Mouse (Mus musculus): ENCODE results near the gene Gm49361. TPM values are rescaled to one million over a fixed set of nuclear protein-coding genes. Genes with fewer than 3 reads are reported as not detected.

The Gm49361 gene
- polyA plus RNA-seq, 1 experiment, result not detected

DNA sequence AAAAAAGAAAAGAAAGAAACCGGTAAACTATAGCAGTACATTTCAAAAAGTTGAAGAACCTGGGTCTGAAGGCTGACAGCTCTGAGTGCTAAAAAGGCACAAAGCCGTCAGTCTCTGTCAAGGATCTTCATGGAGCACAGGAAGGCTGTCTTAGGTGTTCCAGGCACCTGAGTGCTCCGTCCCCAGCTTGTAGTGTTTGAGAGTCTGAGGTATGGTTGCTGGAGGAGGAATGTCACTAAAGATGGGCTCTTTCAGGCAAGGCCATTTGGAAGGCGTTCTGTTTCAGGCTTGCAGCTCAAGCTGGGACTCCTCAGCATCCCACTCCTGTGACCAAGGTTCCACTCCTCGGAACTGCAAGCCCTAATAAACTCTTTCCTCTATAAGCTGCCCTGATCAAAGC, 58.5 kb downstream of the Gm49361 start:
- H3K79me3 ChIP-seq (ENCODE audit: low read depth), result no peaks in the 10 kb centered on the region
- no peak overlapping the region for H3K4me3 ChIP-seq (ENCODE audit: insufficient read depth, poor library complexity, severe bottlenecking)
- H3K27me3 ChIP-seq (ENCODE audit: control insufficient read depth, insufficient read depth, insufficient read length), result no peaks in the 10 kb centered on the region
- no peaks in the 10 kb centered on the region for H3K79me2 ChIP-seq (ENCODE audit: control insufficient read depth, insufficient read depth)
- TF ChIP-seq MYOD1 (IDR thresholded peaks at IDR 0.05; ENCODE audit: control insufficient read depth, insufficient read length, low read depth) (no peak), MYOG (IDR thresholded peaks at IDR 0.05; ENCODE audit: control insufficient read depth, extremely low read depth, insufficient read length) (no peak), MAX (IDR thresholded peaks at IDR 0.05) (no peak)
- H3ac ChIP-seq (ENCODE audit: control insufficient read depth, insufficient read length, low read depth), result no peak overlapping the region
- H3K36me3 ChIP-seq (ENCODE audit: control insufficient read depth, insufficient read depth), result peaks cover 31% of the 10 kb centered on the region

DNA sequence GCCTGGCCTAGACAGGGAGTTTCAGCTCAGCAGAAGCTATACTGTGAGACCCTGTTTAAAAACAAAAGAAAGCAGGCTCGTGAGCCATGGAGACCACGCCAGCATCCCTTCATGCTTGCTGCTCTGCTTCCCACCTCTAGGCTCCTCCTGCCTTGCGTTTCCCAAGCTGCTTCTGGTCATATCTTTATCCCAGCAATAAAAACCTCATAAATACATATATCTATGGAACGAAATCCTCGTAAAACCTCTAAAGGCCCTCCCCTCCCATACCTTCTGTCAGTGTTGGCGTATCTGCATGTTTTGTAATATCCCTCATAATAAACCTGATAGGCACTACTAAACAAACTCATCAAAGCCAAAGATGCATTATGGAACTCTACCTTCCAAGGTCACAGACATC, 59.3 kb downstream of the Gm49361 start:
- Histone ChIP-seq H3K36me3 (ENCODE audit: control insufficient read depth, insufficient read depth) (peaks cover 26% of the 10 kb centered on the region), H3K79me2 (ENCODE audit: control insufficient read depth, insufficient read depth) (no peaks in the 10 kb centered on the region), H3K79me3 (ENCODE audit: low read depth) (no peaks in the 10 kb centered on the region), H3K4me3 (ENCODE audit: insufficient read depth, poor library complexity, severe bottlenecking) (no peak overlapping the region), H3K27me3 (ENCODE audit: control insufficient read depth, insufficient read depth, insufficient read length) (no peaks in the 10 kb centered on the region), H3ac (ENCODE audit: control insufficient read depth, insufficient read length, low read depth) (no peak overlapping the region)
- TF ChIP-seq MAX (IDR thresholded peaks at IDR 0.05), result no peak
- no peak for TF ChIP-seq FOSL1 (IDR thresholded peaks at IDR 0.05; ENCODE audit: insufficient read depth, low read length, poor library complexity, severe bottlenecking)

DNA sequence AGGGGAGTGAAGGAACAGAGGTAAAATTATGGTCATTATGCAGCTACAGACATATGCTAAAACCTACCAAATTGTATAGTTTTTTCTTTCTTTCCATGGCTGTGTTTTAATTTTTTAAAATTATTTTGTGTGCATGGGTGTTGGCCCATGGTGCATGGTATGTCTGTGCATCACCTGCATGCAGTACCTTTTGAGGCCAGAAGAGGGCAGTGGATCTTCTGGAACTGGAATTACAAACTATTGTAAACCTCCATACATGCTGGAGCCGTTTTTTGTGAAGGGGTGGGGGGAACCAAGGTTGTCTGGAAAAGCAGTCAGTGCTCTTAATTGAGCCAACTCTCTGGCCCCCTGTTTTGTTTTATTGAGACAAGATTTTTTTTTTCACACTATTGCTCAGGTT, 61.3 kb downstream of the Gm49361 start:
- Histone ChIP-seq H3K79me2 (ENCODE audit: control insufficient read depth, insufficient read depth) (no peaks in the 10 kb centered on the region), H3K27me3 (ENCODE audit: control insufficient read depth, insufficient read depth, insufficient read length) (no peaks in the 10 kb centered on the region), H3K79me3 (ENCODE audit: low read depth) (no peaks in the 10 kb centered on the region), H3ac (ENCODE audit: control insufficient read depth, insufficient read length, low read depth) (no peak overlapping the region), H3K4me3 (ENCODE audit: insufficient read depth, poor library complexity, severe bottlenecking) (no peak overlapping the region), H3K36me3 (ENCODE audit: control insufficient read depth, insufficient read depth) (peaks cover 8% of the 10 kb centered on the region)
- peak; percentile 51 for TF ChIP-seq CTCF (IDR thresholded peaks at IDR 0.05; ENCODE audit: control insufficient read depth, insufficient read depth, insufficient read length)
- no peak for TF ChIP-seq MAX (IDR thresholded peaks at IDR 0.05)

DNA sequence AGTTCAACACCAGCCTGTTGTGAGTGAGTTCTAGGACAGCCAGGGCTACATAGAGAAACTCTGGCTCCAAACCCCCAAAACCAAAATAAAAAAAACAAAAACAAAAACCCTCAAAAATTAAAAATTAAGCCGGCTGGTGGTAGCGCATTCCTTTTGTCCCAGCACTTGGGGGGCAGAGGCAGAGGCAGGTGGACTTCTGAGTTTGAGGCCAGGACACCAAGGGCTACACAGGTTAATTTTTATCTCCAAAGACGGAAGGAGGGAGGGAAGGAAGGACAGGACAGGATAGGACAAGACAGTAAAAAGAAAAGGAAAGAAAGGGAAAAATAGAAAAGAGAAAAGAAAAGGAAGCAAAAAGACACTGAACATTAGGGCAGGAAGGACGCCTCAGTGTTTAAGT, 63.2 kb downstream of the Gm49361 start:
- Histone ChIP-seq H3K36me3 (ENCODE audit: control insufficient read depth, insufficient read depth) (no peaks in the 10 kb centered on the region), H3ac (ENCODE audit: control insufficient read depth, insufficient read length, low read depth) (no peak overlapping the region), H3K4me3 (ENCODE audit: insufficient read depth, poor library complexity, severe bottlenecking) (no peak overlapping the region), H3K79me2 (ENCODE audit: control insufficient read depth, insufficient read depth) (no peaks in the 10 kb centered on the region), H3K27me3 (ENCODE audit: control insufficient read depth, insufficient read depth, insufficient read length) (no peaks in the 10 kb centered on the region), H3K79me3 (ENCODE audit: low read depth) (no peaks in the 10 kb centered on the region)
- TF ChIP-seq MYOD1 (IDR thresholded peaks at IDR 0.05; ENCODE audit: control insufficient read depth, insufficient read length, low read depth) (no peak), CTCF (IDR thresholded peaks at IDR 0.05; ENCODE audit: control insufficient read depth, insufficient read depth, insufficient read length) (no peak), FOSL1 (IDR thresholded peaks at IDR 0.05; ENCODE audit: insufficient read depth, low read length, poor library complexity, severe bottlenecking) (no peak), USF1 (IDR thresholded peaks at IDR 0.05; ENCODE audit: low read depth) (no peak), CEBPB (IDR thresholded peaks at IDR 0.05; ENCODE audit: low read depth) (no peak), MYOG (IDR thresholded peaks at IDR 0.05; ENCODE audit: control insufficient read depth, extremely low read depth, insufficient read length) (no peak), MAX (IDR thresholded peaks at IDR 0.05) (no peak)

DNA sequence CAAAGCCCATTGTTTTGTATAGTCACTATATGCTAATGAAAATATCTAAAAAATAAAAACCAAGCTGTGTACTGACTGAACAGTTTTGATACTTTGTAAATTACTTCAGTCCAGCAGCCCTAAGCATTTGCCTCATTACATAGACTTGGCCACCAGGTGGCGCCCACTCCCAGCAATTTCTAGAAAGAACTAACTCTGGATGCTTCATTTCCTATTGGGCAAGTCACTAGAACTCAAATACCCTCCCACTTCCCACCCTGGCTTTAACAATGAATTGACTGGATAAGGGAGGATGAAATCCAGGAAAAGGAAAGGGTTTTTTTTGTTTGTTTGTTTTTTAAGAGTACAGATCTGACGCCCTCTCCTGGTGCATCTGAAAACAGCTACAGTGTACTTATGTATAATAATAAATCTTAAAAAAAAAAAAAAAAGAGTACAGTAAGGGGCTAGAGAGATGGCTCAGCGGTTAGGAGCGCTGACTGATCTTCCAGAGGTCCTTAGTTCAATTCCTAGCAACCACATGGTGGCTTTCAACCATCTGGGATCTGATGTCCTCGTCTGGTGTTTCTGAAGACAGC, 65.9 kb downstream of the Gm49361 start:
- no peaks in the 10 kb centered on the region for H3K79me2 ChIP-seq (ENCODE audit: control insufficient read depth, insufficient read depth)
- H3K27me3 ChIP-seq (ENCODE audit: control insufficient read depth, insufficient read depth, insufficient read length), result no peaks in the 10 kb centered on the region
- TF ChIP-seq MYOD1 (IDR thresholded peaks at IDR 0.05; ENCODE audit: control insufficient read depth, insufficient read length, low read depth), result no peak
- no peak for TF ChIP-seq CEBPB (IDR thresholded peaks at IDR 0.05; ENCODE audit: low read depth)
- no peak for TF ChIP-seq USF1 (IDR thresholded peaks at IDR 0.05; ENCODE audit: low read depth)
- no peak for TF ChIP-seq MYOG (IDR thresholded peaks at IDR 0.05; ENCODE audit: control insufficient read depth, extremely low read depth, insufficient read length)
- no peak for TF ChIP-seq CTCF (IDR thresholded peaks at IDR 0.05; ENCODE audit: control insufficient read depth, insufficient read depth, insufficient read length)
- no peak for TF ChIP-seq FOSL1 (IDR thresholded peaks at IDR 0.05; ENCODE audit: insufficient read depth, low read length, poor library complexity, severe bottlenecking)
- TF ChIP-seq MAX (IDR thresholded peaks at IDR 0.05), result no peak
- H3K79me3 ChIP-seq (ENCODE audit: low read depth), result no peaks in the 10 kb centered on the region
- H3K4me3 ChIP-seq (ENCODE audit: insufficient read depth, poor library complexity, severe bottlenecking), result no peak overlapping the region
- no peaks in the 10 kb centered on the region for H3K36me3 ChIP-seq (ENCODE audit: control insufficient read depth, insufficient read depth)
- no peak overlapping the region for H3ac ChIP-seq (ENCODE audit: control insufficient read depth, insufficient read length, low read depth)

DNA sequence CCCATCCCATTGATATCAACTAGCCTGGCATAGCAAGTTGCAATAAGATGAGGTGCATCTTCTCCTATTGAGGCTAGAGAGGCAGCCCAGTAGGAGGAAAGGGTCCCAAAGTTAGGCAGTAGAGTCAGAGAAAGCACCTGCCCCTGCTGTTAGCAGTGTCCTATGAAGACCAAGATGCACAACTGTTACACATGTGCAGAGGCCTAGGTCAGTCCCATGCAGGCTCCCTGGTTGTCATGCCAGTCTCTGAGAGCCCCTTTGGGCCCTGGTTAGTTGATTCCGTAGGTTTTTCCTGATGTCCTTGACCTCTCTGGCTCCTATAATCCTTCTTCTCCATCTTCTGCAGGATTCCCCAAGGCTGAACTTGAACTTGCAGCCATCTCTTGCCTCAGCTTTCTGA, 66.4 kb downstream of the Gm49361 start:
- Histone ChIP-seq H3K79me3 (ENCODE audit: low read depth) (no peaks in the 10 kb centered on the region), H3K36me3 (ENCODE audit: control insufficient read depth, insufficient read depth) (no peaks in the 10 kb centered on the region), H3K27me3 (ENCODE audit: control insufficient read depth, insufficient read depth, insufficient read length) (no peaks in the 10 kb centered on the region), H3ac (ENCODE audit: control insufficient read depth, insufficient read length, low read depth) (no peak overlapping the region), H3K4me3 (ENCODE audit: insufficient read depth, poor library complexity, severe bottlenecking) (no peak overlapping the region), H3K79me2 (ENCODE audit: control insufficient read depth, insufficient read depth) (no peaks in the 10 kb centered on the region)
- no peak for TF ChIP-seq CTCF (IDR thresholded peaks at IDR 0.05; ENCODE audit: control insufficient read depth, insufficient read depth, insufficient read length)
